Mouse (Mus musculus): Measurements from ENCODE around the gene Acot2.

DNA sequence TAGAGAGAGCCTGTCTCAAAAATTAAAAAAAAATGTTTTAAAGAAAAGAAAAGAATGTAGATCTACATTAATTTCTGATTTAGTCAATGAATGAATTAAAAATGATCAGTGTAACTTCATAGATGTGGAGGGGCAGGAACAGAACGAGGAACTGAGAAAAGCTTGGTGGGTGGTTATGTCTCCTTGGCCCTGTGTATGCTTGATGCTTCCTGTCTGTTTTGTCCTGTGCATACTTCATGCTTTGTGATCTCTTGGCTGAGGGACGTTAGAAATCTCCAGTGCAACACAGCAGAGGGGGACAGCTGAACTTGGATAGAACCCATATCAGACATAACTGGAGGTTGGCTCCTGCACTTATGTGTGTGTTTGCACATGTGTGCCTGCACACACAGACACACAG is 9.6 kb downstream of the Acot2 start:
- no peak for TF ChIP-seq CTCF (IDR thresholded peaks at IDR 0.05; ENCODE audit: borderline replicate concordance, extremely low read depth, insufficient read depth, insufficient read length)
- TF ChIP-seq POLR2A (IDR thresholded peaks at IDR 0.05; ENCODE audit: borderline replicate concordance, extremely low read depth, insufficient read depth, insufficient read length, poor library complexity, severe bottlenecking): no peak

All from brain, embryonic 14.5 days (tissue).